Mouse (Mus musculus) intestine, embryonic 14.5 days (tissue): Measurements from ENCODE around the gene Hoxa9. TPM values are rescaled to one million over a fixed set of nuclear protein-coding genes. Genes with fewer than 3 reads are reported as not detected.
A peak's percentile ranks its signal among the peaks of the same experiment; 100 is the strongest.

Experiments
- ATAC-seq: fragments of 200-750 bp; cut with Nextera tagmentation; replicated peaks from 2 replicates; pipeline ENCODE4 v1.8.0; 2017; ENCODE audit warnings: low read depth, moderate number of reproducible peaks, moderate TSS enrichment, moderate library complexity; ENCODE audit not compliant: low FRiP score, low TSS enrichment
- DNase-seq: peaks from one replicate; pipeline ENCODE4 v3.0.0-alpha.2; 2018; ENCODE audit warnings: low spot score
- H3K27ac ChIP-seq: fragments of 300-500 bp; sonication (generic); 2 replicates; pipeline ENCODE4 v1.5.1; 2014; ENCODE audit warnings: low read depth, mild to moderate bottlenecking, control low read depth
- H3K27me3 ChIP-seq: fragments of 300-500 bp; sonication (generic); replicated peaks from 2 replicates; pipeline ENCODE4 v1.6.1; 2014; ENCODE audit warnings: low read length, control low read depth; ENCODE audit not compliant: control insufficient read depth, insufficient read depth
- H3K36me3 ChIP-seq: fragments of 300-500 bp; sonication (generic); 2 replicates; pipeline ENCODE4 v1.6.1; 2014; ENCODE audit warnings: low read length, control low read depth; ENCODE audit not compliant: control insufficient read depth, insufficient read depth
- H3K4me1 ChIP-seq: fragments of 300-500 bp; sonication (generic); replicated peaks from 2 replicates; pipeline ENCODE4 v1.6.1; 2014; ENCODE audit warnings: low read length, control low read depth, mixed read lengths; ENCODE audit not compliant: control insufficient read depth, insufficient read depth
- H3K4me2 ChIP-seq: fragments of 300-500 bp; sonication (generic); 2 replicates; pipeline ENCODE4 v1.6.1; 2014; ENCODE audit warnings: low read length
- H3K4me3 ChIP-seq: fragments of 300-500 bp; sonication (generic); 2 replicates; pipeline ENCODE4 v1.5.1; 2014; ENCODE audit warnings: low read depth, low read length, control low read depth, mixed read lengths
- H3K9ac ChIP-seq: fragments of 300-500 bp; sonication (generic); 2 replicates; pipeline ENCODE4 v1.6.1; 2014; ENCODE audit warnings: mild to moderate bottlenecking, low read length
- H3K9me3 ChIP-seq: fragments of 300-500 bp; sonication (generic); 2 replicates; pipeline ENCODE4 v1.6.1; 2016; ENCODE audit warnings: low read length, control low read depth; ENCODE audit not compliant: control insufficient read depth
- WGBS: fragments of 180-500 bp; shearing (Covaris S2); extraction: QIAGEN DNeasy Blood & Tissue Kit; methylation state at CpG from one replicate; pipeline ENCODE4 v1.1.7; 2014; 5-methylcytosine and 5-hydroxymethylcytosine counted together
- polyA plus RNA-seq: library from polyadenylated mRNA; unstranded; fragments of >200 nt; fragmentation: Nextera tagmentation; extraction: Ambion mirVana; gene quantifications from 2 replicates; pipeline ENCODE4 v1.2.1, GENCODE M21; 2014

Hoxa9 gene
- polyA plus RNA-seq, 1 experiment from 2014 or later = 4.2 TPM

DNA sequence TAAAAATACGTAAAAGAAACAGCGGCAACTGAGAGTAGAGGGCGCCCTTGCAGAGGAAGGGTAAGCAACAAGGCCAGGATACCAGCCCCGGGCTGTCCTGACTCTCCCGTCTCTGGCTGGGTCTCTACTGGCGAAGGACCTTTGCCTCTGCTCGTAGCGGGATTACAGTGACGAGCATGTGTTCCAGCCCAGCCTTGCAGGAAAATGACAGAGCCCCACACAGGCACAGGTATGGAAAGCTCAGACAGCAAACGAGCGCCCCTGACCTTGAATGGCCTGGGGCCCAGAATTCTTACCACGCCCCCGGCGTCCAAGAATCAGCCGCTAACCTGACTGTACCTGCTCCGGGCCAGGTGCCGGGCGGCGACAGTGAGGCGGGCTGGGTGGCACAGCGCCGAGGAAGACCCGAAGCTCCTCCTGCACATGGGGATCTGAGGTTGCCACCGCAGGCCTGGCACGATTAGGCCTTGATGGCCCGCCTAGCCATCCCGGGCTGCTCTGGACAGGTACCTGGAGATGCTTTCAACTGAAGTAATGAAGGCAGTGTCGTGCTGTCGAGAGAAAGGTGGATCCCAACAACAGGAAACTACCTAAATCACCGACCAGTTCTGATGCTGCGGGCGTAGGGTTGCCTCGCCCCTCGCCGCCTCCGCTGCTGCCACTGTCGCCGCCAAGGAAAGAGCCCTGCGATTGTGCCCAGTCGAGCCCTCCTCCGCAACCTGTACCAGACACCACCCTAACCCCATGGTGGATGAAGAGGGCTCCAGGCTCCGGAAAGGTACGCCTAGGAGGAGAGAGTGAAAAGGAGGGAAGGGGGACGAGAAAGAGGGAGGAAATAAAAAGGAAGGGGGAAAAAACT is 1.1 kb downstream of the Hoxa9 start:
- WGBS = 2% methylated on average over 43 of the region's 44 CpGs
- peak overlapping the region; percentile 27 for H3K4me3 ChIP-seq
- peak overlapping the region; percentile 39 for H3K4me2 ChIP-seq
- peaks cover 98% of the 10 kb centered on the region for H3K27me3 ChIP-seq
- no peak for ATAC-seq
- H3K9ac ChIP-seq = peak overlapping the region; percentile 59
- H3K27ac ChIP-seq = peak overlapping the region; percentile 69
- DNase-seq = peak; percentile 77
- no peaks in the 10 kb centered on the region for H3K36me3 ChIP-seq
- no peaks in the 10 kb centered on the region for H3K4me1 ChIP-seq
- H3K9me3 ChIP-seq = no peaks in the 10 kb centered on the region

GRCm38 (mm10) chr6:52228475-52229465 is 2.1 kb downstream of the Hoxa9 start:
- H3K9ac ChIP-seq = peak overlapping the region; percentile 59
- 3% methylated on average over 38 of the region's 38 CpGs for WGBS
- H3K4me3 ChIP-seq = peak overlapping the region; percentile 27
- peaks cover 98% of the 10 kb centered on the region for H3K27me3 ChIP-seq
- no peaks in the 10 kb centered on the region for H3K9me3 ChIP-seq
- H3K27ac ChIP-seq = peak overlapping the region; percentile 69
- no peaks in the 10 kb centered on the region for H3K4me1 ChIP-seq
- peak overlapping the region; percentile 39 for H3K4me2 ChIP-seq
- ATAC-seq = no peak
- DNase-seq = peak; percentile 79
- H3K36me3 ChIP-seq = no peaks in the 10 kb centered on the region

DNA sequence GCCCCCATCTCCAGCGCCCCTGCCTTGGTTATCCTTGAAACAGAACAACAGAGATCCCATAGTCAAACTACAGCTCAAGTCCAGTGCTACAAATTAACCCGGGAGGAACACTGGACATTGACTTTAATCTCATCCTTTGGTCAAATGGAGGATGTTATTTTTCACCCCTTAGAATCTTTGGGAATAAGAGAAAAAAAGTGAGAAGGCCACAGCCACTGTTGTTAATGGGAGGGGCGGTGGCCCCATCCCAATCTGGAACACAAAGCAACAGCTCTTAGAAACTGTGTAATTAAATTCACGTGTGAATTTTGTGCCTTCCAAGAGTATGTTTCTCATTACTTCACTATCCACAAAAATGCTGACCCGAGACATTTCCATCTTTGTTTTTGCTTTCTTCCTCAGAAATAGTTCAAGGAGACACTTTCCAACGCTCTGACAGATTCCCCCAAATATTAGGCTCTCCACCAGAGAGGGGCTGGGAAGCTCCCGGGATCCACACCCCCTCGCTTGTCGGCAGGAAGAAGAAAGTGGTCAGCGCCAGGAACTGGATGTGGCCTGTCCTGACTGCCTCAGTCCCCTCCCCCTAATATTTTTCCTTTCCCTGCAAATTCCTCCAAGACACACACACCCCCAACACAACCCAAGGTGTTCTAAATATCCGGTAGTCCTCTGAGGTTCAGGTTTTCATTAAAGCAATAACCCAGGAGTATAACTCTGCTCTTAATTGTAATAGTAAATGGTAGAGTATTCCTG is 3.2 kb downstream of the Hoxa9 start:
- peak; percentile 73 for DNase-seq
- Histone ChIP-seq H3K27ac (peak overlapping the region; percentile 38; the same call in 1 of the 2 replicates), H3K4me2 (peak overlapping the region; percentile 96), H3K9me3 (no peaks in the 10 kb centered on the region), H3K36me3 (no peaks in the 10 kb centered on the region), H3K9ac (peak overlapping the region; percentile 11; the same call in 1 of the 2 replicates), H3K27me3 (peaks cover 98% of the 10 kb centered on the region), H3K4me3 (no peak overlapping the region), H3K4me1 (no peaks in the 10 kb centered on the region)
- ATAC-seq = no peak
- WGBS = 5% methylated on average over 11 of the region's 11 CpGs

GRCm38 (mm10) chr6:52226569-52227257 is 4.2 kb downstream of the Hoxa9 start:
- no peak for ATAC-seq
- Histone ChIP-seq H3K4me2 (peak overlapping the region; percentile 96), H3K4me1 (no peaks in the 10 kb centered on the region), H3K9ac (peak overlapping the region; percentile 11), H3K27me3 (peaks cover 98% of the 10 kb centered on the region), H3K4me3 (peak overlapping the region; percentile 59), H3K9me3 (no peaks in the 10 kb centered on the region), H3K27ac (peak overlapping the region; percentile 38; the same call in 1 of the 2 replicates), H3K36me3 (no peaks in the 10 kb centered on the region)
- peak; percentile 81 for DNase-seq
- WGBS = 5% methylated on average over 26 of the region's 26 CpGs

- Histone ChIP-seq H3K9me3 (no peaks in the 10 kb centered on the region), H3K9ac (peak overlapping the region; percentile 57), H3K27ac (peak overlapping the region; percentile 44), H3K4me3 (peak overlapping the region; percentile 59), H3K4me1 (peaks cover 2% of the 10 kb centered on the region; the same call in 1 of the 2 replicates), H3K27me3 (peaks cover 97% of the 10 kb centered on the region), H3K36me3 (no peaks in the 10 kb centered on the region), H3K4me2 (peak overlapping the region; percentile 96)
- 2% methylated on average over 69 of the region's 69 CpGs for WGBS
- DNase-seq (peak; percentile 81), ATAC-seq (no peak; the same call in 1 of the 2 replicates)
These were observed 5.0 kb downstream of the Hoxa9 start for GRCm38 (mm10) chr6:52225612-52226568.

DNA sequence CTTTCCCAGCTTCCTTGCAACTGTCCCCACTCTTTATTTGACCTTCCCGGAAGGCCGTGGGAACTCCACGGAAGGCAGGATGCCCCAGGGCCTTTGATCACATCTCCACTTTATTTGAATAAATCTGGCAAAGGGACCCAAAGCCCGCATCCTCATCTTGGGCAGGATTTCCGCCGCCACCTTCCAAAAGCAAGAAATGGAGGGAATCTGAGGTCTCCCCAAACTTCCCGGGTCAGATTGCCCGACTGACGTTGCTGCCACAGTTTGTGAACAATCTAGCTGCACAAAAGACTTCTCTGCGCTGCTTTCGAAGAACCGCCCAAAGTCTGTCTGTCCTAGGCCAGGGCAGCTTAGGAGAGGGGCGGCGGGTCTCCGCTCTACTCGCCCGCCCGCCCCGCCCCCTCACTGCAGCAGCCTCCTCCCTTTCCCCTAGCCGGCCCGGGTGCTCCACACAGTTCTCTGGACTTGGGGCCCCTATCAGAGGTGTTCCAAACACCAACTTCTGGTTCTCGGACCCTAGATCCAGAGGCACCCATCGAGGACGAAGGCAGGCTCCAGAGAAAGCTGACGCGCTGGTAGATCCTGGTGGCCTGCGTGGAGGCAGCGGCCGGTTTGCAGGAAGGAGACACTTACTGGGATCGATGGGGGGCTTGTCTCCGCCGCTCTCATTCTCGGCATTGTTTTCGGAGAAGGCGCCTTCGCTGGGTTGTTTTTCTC is 5.8 kb downstream of the Hoxa9 start:
- H3K4me2 ChIP-seq = peak overlapping the region; percentile 96
- 2% methylated on average over 36 of the region's 36 CpGs for WGBS
- H3K9me3 ChIP-seq = no peaks in the 10 kb centered on the region
- DNase-seq = peak; percentile 79
- H3K27ac ChIP-seq = peak overlapping the region; percentile 44
- H3K9ac ChIP-seq = peak overlapping the region; percentile 57
- peaks cover 98% of the 10 kb centered on the region for H3K27me3 ChIP-seq
- H3K36me3 ChIP-seq = no peaks in the 10 kb centered on the region
- ATAC-seq = no peak
- peaks cover 6% of the 10 kb centered on the region; the same call in 1 of the 2 replicates for H3K4me1 ChIP-seq
- peak overlapping the region; percentile 59 for H3K4me3 ChIP-seq
